Mouse (Mus musculus) liver, embryonic 12.5 days (tissue): ENCODE results near the gene Hoxc5. TPM values are rescaled to one million over a fixed set of nuclear protein-coding genes. Genes with fewer than 3 reads are reported as not detected.

Source experiments
- ATAC-seq: fragments of 200-750 bp; cut with Nextera tagmentation; 2 replicates; pipeline ENCODE4 v1.8.0; 2017; ENCODE audit warnings: moderate number of reproducible peaks, mild to moderate bottlenecking, moderate library complexity
- H3K27ac ChIP-seq: fragments of 300-500 bp; sonication (generic); 2 replicates; pipeline ENCODE4 v1.5.1; 2016; ENCODE audit warnings: mild to moderate bottlenecking
- H3K27me3 ChIP-seq: fragments of 300-500 bp; sonication (generic); replicated peaks from 2 replicates; pipeline ENCODE4 v1.6.1; 2016; ENCODE audit warnings: mild to moderate bottlenecking, moderate library complexity
- H3K36me3 ChIP-seq: fragments of 300-500 bp; sonication (generic); 2 replicates; pipeline ENCODE4 v1.6.1; 2016; ENCODE audit warnings: mild to moderate bottlenecking, moderate library complexity
- H3K4me1 ChIP-seq: fragments of 300-500 bp; sonication (generic); 2 replicates; pipeline ENCODE4 v1.6.1; 2016
- H3K4me2 ChIP-seq: fragments of 300-500 bp; sonication (generic); 2 replicates; pipeline ENCODE4 v1.6.1; 2016; ENCODE audit warnings: mild to moderate bottlenecking, moderate library complexity
- H3K4me3 ChIP-seq: fragments of 300-500 bp; sonication (generic); 2 replicates; pipeline ENCODE4 v1.5.1; 2016; ENCODE audit warnings: mild to moderate bottlenecking, moderate library complexity
- H3K9ac ChIP-seq: fragments of 300-500 bp; sonication (generic); 2 replicates; pipeline ENCODE4 v1.6.1; 2016; ENCODE audit warnings: mild to moderate bottlenecking, moderate library complexity
- H3K9me3 ChIP-seq: fragments of 300-500 bp; sonication (generic); replicated peaks from 2 replicates; pipeline ENCODE4 v1.6.1; 2016; ENCODE audit warnings: mild to moderate bottlenecking, moderate library complexity
- WGBS: fragments of 180-500 bp; shearing (Covaris S2); methylation state at CpG from one replicate; pipeline ENCODE4 v1.1.7; 2016; ENCODE audit not compliant: insufficient replicate concordance; 5-methylcytosine and 5-hydroxymethylcytosine counted together
- polyA plus RNA-seq: library from polyadenylated mRNA; unstranded; fragments of >200 nt; fragmentation: Nextera tagmentation; extraction: Ambion mirVana; gene quantifications from 2 replicates; pipeline ENCODE4 v1.2.1, GENCODE M21; 2016

Gene Hoxc5
- polyA plus RNA-seq, 1 experiment from 2014 or later: 0.92 TPM

- H3K4me1 ChIP-seq: no peaks in the 10 kb centered on the region
- H3K9me3 ChIP-seq: no peaks in the 10 kb centered on the region
- no peak overlapping the region for H3K9ac ChIP-seq
- H3K27ac ChIP-seq: no peak overlapping the region
- WGBS: 3% methylated on average over 12 of the region's 12 CpGs
- H3K4me3 ChIP-seq: no peak overlapping the region
- no peak overlapping the region for H3K4me2 ChIP-seq
- no peak for ATAC-seq
- no peaks in the 10 kb centered on the region for H3K36me3 ChIP-seq
- peaks cover 100% of the 10 kb centered on the region for H3K27me3 ChIP-seq
These were observed 32.8 kb upstream of the Hoxc5 start for GRCm38 (mm10) chr15:102934438-102934837.

GRCm38 (mm10) chr15:102934897-102935296, 32.3 kb upstream of the Hoxc5 start:
- no peak for ATAC-seq
- Histone ChIP-seq H3K27ac (no peak overlapping the region), H3K4me3 (no peak overlapping the region), H3K9me3 (no peaks in the 10 kb centered on the region), H3K36me3 (no peaks in the 10 kb centered on the region), H3K27me3 (peaks cover 100% of the 10 kb centered on the region), H3K4me2 (no peak overlapping the region), H3K9ac (no peak overlapping the region), H3K4me1 (no peaks in the 10 kb centered on the region)
- under 1% methylated on average over 27 of the region's 27 CpGs for WGBS

- Histone ChIP-seq H3K9me3 (no peaks in the 10 kb centered on the region), H3K27ac (no peak within 1 kb of the TSS), H3K4me1 (no peaks in the 10 kb centered on the region), H3K36me3 (no peaks in the 10 kb centered on the region), H3K4me2 (no peak within 1 kb of the TSS), H3K4me3 (no peak within 1 kb of the TSS), H3K27me3 (peaks cover 100% of the 10 kb centered on the region), H3K9ac (no peak within 1 kb of the TSS)
- 2% methylated on average over 31 of the region's 31 CpGs for WGBS
- no peak for ATAC-seq
These were observed 30.8 kb upstream of the Hoxc5 start, which contains the start of gene Hoxc12 for GRCm38 (mm10) chr15:102936279-102936972. TSS of gene Hoxc12 (plus strand) at chr15:102936757.

DNA sequence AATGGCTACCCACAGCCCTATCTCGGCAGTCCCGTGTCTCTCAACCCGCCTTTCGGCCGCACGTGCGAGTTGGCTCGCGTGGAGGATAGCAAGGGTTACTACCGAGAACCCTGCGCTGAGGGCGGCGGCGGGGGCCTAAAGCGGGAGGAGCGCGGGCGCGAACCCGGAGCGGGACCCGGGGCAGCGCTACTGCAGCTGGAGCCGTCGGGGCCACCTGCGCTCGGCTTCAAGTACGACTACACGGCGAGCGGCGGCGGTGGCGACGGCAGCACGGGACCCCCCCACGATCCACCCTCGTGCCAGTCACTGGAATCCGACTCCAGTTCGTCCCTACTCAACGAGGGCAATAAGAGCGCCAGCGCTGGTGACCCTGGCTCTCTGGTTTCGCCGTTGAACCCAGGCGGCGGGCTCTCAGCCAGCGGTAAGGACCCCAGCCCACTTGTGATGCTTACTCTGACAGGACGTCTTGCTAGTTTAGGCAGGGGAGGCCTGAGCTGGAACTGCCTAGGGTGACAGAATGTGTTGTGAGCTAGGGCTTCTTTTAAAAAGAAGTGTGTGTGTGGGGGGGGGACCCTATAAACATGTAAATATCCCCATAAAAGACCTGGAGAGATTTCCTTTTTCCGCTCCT, 30.1 kb upstream of the Hoxc5 start:
- H3K27ac ChIP-seq: no peak overlapping the region
- no peaks in the 10 kb centered on the region for H3K36me3 ChIP-seq
- H3K27me3 ChIP-seq: peaks cover 100% of the 10 kb centered on the region
- no peak overlapping the region for H3K4me2 ChIP-seq
- H3K9ac ChIP-seq: no peak overlapping the region
- H3K4me1 ChIP-seq: no peaks in the 10 kb centered on the region
- no peak overlapping the region for H3K4me3 ChIP-seq
- no peaks in the 10 kb centered on the region for H3K9me3 ChIP-seq
- ATAC-seq: no peak
- WGBS: 4% methylated on average over 50 of the region's 50 CpGs

GRCm38 (mm10) chr15:102939256-102940155, 27.7 kb upstream of the Hoxc5 start:
- Histone ChIP-seq H3K27ac (no peak overlapping the region), H3K4me3 (no peak overlapping the region), H3K27me3 (peaks cover 99% of the 10 kb centered on the region), H3K4me1 (no peaks in the 10 kb centered on the region), H3K9ac (no peak overlapping the region), H3K9me3 (no peaks in the 10 kb centered on the region), H3K4me2 (no peak overlapping the region), H3K36me3 (no peaks in the 10 kb centered on the region)
- 3% methylated on average over 34 of the region's 34 CpGs for WGBS
- ATAC-seq: no peak

DNA sequence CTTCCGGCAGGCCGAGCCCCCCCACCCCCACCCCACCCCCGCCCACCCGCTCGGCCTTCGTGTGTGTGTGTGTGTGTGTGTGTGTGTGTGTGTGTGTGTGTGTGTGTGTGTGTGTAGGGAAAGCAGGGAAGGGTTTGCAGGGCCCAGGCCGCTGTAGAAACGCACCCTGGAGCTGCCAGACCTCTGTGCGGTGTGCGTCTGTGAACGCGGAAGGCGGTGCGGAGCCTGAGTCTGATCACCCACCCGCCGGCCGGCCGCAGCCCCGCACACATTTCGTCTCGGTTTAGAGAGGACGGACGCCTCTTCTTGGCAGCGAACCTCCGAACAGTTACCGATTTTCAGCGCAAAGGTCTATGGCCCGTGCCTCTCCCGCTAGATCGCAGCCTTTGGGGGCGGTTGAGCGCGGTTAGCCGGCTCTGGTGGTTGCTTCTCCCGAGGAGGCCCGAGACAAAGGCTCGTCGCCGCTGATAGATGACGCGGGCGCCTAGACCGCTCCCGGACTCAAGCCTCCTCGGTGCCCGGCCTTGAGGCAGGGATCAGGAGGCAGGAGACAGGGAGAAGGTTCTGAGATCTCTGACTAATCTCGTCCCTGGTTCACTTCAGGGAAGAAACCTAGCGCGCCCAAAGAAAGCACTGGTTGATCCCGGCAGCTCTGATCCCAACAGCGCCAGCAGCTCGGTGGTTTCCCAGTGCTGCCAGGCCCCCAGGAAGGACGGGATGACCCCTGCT, 24.3 kb upstream of the Hoxc5 start:
- 2% methylated on average over 53 of the region's 53 CpGs for WGBS
- Histone ChIP-seq H3K4me1 (no peaks in the 10 kb centered on the region), H3K4me2 (no peak overlapping the region), H3K9ac (no peak overlapping the region), H3K36me3 (no peaks in the 10 kb centered on the region), H3K27me3 (peaks cover 99% of the 10 kb centered on the region), H3K4me3 (no peak overlapping the region), H3K9me3 (no peaks in the 10 kb centered on the region), H3K27ac (no peak overlapping the region)
- ATAC-seq: no peak

DNA sequence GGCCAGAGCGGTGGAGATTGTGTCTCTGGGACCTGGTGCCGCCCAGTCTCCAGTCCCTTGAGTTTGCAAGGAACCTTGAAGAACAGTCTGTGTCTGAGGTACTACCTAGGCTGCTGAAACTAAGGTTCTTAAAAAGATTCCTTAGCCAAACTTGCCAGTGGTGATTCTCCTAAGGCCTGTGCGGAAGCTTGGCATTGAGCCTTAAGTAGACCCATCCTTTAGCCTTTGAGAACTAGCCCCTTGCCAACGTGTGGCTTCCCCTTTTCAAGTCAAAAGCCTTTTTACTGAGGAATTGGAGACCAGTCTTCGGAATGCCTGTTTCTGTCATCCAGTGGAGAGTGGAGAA, 23.8 kb upstream of the Hoxc5 start:
- no peak overlapping the region for H3K4me2 ChIP-seq
- H3K27me3 ChIP-seq: peaks cover 99% of the 10 kb centered on the region
- no peaks in the 10 kb centered on the region for H3K4me1 ChIP-seq
- H3K36me3 ChIP-seq: no peaks in the 10 kb centered on the region
- no peaks in the 10 kb centered on the region for H3K9me3 ChIP-seq
- ATAC-seq: no peak
- H3K9ac ChIP-seq: no peak overlapping the region
- WGBS: 4% methylated on average over 5 of the region's 5 CpGs
- H3K4me3 ChIP-seq: no peak overlapping the region
- no peak overlapping the region for H3K27ac ChIP-seq

DNA sequence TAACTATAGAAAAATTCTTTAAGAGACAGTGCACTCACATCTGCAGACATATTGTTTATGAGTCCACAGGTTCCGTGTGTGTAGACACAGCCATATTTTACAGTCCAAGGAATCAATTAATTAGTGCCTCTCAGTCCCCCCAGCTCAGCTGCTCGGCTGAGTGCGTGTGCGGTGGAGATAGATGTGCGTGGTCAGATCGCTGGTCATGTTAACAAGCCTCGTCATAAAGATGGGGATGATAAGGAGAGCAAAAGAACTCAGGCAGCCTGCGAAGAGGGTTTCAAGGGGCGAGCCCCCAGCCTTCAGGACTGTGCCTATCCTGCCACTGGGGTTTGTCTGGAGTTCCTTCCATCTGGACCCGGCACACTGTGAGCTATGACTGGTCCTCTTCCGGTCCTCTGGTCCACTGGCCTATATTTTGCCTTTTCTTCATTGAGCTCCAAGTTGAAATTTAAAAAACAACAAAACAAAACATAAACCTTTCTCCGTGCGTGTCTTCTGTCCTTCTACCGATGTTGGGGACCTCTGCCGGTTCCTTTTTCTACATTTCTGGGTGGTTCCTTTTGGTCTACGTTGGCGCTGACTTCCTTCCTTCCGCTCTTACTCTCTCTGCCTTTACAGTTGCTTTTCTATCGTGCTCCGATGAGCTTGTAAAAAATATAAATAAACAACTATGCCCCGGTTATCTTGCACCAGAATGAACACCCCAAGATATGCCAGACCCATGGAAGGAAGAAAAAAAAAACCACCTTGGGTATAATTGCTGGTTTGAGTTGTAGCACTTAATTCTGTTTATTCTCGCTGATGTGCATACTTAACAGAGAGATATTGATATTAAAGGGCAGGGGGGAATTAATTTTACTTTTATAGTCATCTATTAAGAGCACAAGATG, 21.8 kb upstream of the Hoxc5 start:
- Histone ChIP-seq H3K27ac (no peak overlapping the region), H3K27me3 (peaks cover 99% of the 10 kb centered on the region), H3K4me1 (no peaks in the 10 kb centered on the region), H3K9me3 (no peaks in the 10 kb centered on the region), H3K4me3 (no peak overlapping the region), H3K4me2 (no peak overlapping the region), H3K36me3 (no peaks in the 10 kb centered on the region), H3K9ac (no peak overlapping the region)
- ATAC-seq: no peak
- 11% methylated on average over 22 of the region's 22 CpGs for WGBS

- no peak for ATAC-seq
- Histone ChIP-seq H3K4me2 (no peak overlapping the region), H3K27ac (no peak overlapping the region), H3K27me3 (peaks cover 99% of the 10 kb centered on the region), H3K9me3 (no peaks in the 10 kb centered on the region), H3K9ac (no peak overlapping the region), H3K4me3 (no peak overlapping the region), H3K4me1 (no peaks in the 10 kb centered on the region), H3K36me3 (no peaks in the 10 kb centered on the region)
- WGBS: 3% methylated on average over 9 of the region's 9 CpGs
These were observed 20.0 kb upstream of the Hoxc5 start for GRCm38 (mm10) chr15:102947276-102947675.

GRCm38 (mm10) chr15:102948842-102949241, 18.4 kb upstream of the Hoxc5 start:
- WGBS: 18% methylated on average over 2 of the region's 2 CpGs
- no peaks in the 10 kb centered on the region for H3K9me3 ChIP-seq
- H3K4me1 ChIP-seq: no peaks in the 10 kb centered on the region
- ATAC-seq: no peak
- H3K27me3 ChIP-seq: peaks cover 99% of the 10 kb centered on the region
- no peak overlapping the region for H3K4me3 ChIP-seq
- no peaks in the 10 kb centered on the region for H3K36me3 ChIP-seq
- no peak overlapping the region for H3K4me2 ChIP-seq
- no peak overlapping the region for H3K9ac ChIP-seq
- no peak overlapping the region for H3K27ac ChIP-seq

DNA sequence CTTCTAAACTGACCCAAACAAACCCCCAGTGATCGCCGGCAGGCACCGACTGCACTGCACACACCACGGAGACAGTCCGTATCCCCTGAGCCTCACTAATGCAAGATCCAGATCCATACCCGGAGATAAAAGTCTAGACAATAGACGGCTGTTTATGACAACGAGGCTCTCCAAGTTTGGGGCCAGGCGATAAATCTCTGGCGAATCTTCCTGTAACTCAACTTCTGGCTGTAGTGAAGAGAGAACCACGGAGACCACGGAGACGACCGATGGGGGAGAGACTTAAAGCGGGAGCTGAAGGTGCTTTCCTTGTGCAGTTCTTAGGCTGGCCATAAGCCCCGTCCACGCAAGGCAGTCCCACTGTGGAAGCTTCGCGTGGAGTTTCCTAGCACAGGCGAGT, 17.5 kb upstream of the Hoxc5 start:
- H3K4me1 ChIP-seq: no peaks in the 10 kb centered on the region
- H3K4me2 ChIP-seq: no peak overlapping the region
- peaks cover 100% of the 10 kb centered on the region for H3K27me3 ChIP-seq
- H3K27ac ChIP-seq: no peak overlapping the region
- ATAC-seq: no peak
- H3K36me3 ChIP-seq: no peaks in the 10 kb centered on the region
- H3K4me3 ChIP-seq: no peak overlapping the region
- WGBS: 3% methylated on average over 20 of the region's 20 CpGs
- no peaks in the 10 kb centered on the region for H3K9me3 ChIP-seq
- no peak overlapping the region for H3K9ac ChIP-seq
